Mouse (Mus musculus) intestine, postnatal 0 days (tissue): ENCODE results near the gene Flywch1. TPM values are rescaled to one million over a fixed set of nuclear protein-coding genes. Genes with fewer than 3 reads are reported as not detected.

Experiments
- ATAC-seq: fragments of 200-750 bp; cut with Nextera tagmentation; 2 replicates; pipeline ENCODE4 v1.8.0; 2017; ENCODE audit warnings: mild to moderate bottlenecking, moderate TSS enrichment, moderate library complexity
- H3K27ac ChIP-seq: fragments of 300-500 bp; sonication (generic); 2 replicates; pipeline ENCODE4 v1.5.1; 2014; ENCODE audit warnings: mild to moderate bottlenecking, low read depth, low read length, moderate library complexity
- H3K27me3 ChIP-seq: fragments of 300-500 bp; sonication (generic); replicated peaks from 2 replicates; pipeline ENCODE4 v1.6.1; 2014; ENCODE audit warnings: low read length, mixed read lengths; ENCODE audit not compliant: control insufficient read depth, insufficient read depth
- H3K36me3 ChIP-seq: fragments of 300-500 bp; sonication (generic); 2 replicates; pipeline ENCODE4 v1.6.1; 2014; ENCODE audit warnings: mild to moderate bottlenecking, moderate library complexity; ENCODE audit not compliant: control insufficient read depth, insufficient read depth
- H3K4me1 ChIP-seq: fragments of 300-500 bp; sonication (generic); replicated peaks from 2 replicates; pipeline ENCODE4 v1.6.1; 2014; ENCODE audit warnings: antibody characterized with exemption, low read length, mixed read lengths; ENCODE audit not compliant: control insufficient read depth, insufficient read depth
- H3K4me2 ChIP-seq: fragments of 300-500 bp; sonication (generic); replicated peaks from 2 replicates; pipeline ENCODE4 v1.6.1; 2014; ENCODE audit warnings: low read depth, mild to moderate bottlenecking, moderate library complexity
- H3K4me3 ChIP-seq: fragments of 300-500 bp; sonication (generic); 2 replicates; pipeline ENCODE4 v1.5.1; 2014; ENCODE audit warnings: low read depth, low read length
- H3K9ac ChIP-seq: fragments of 300-500 bp; sonication (generic); 2 replicates; pipeline ENCODE4 v1.6.1; 2014; ENCODE audit warnings: mild to moderate bottlenecking, low read depth, low read length
- H3K9me3 ChIP-seq: fragments of 300-500 bp; sonication (generic); 2 replicates; pipeline ENCODE4 v1.6.1; 2016; ENCODE audit warnings: mixed run types; ENCODE audit not compliant: control insufficient read depth
- CTCF ChIP-seq: sonication (generic); IDR thresholded peaks from 2 replicates; pipeline ENCODE4 v1.5.1; 2016; ENCODE audit warnings: low read depth, mild to moderate bottlenecking, control low read depth, antibody characterized with exemption, moderate library complexity
- WGBS: fragments of 180-500 bp; shearing (Covaris S2); extraction: QIAGEN DNeasy Blood & Tissue Kit; methylation state at CpG from one replicate; pipeline ENCODE4 v1.1.7; 2014; 5-methylcytosine and 5-hydroxymethylcytosine counted together
- polyA plus RNA-seq: library from polyadenylated mRNA; unstranded; fragments of >200 nt; fragmentation: Nextera tagmentation; extraction: Ambion mirVana; gene quantifications from 2 replicates; pipeline ENCODE4 v1.2.1, GENCODE M21; 2015

Gene Flywch1
- polyA plus RNA-seq, 1 experiment from 2014 or later, result 36.8 TPM

DNA sequence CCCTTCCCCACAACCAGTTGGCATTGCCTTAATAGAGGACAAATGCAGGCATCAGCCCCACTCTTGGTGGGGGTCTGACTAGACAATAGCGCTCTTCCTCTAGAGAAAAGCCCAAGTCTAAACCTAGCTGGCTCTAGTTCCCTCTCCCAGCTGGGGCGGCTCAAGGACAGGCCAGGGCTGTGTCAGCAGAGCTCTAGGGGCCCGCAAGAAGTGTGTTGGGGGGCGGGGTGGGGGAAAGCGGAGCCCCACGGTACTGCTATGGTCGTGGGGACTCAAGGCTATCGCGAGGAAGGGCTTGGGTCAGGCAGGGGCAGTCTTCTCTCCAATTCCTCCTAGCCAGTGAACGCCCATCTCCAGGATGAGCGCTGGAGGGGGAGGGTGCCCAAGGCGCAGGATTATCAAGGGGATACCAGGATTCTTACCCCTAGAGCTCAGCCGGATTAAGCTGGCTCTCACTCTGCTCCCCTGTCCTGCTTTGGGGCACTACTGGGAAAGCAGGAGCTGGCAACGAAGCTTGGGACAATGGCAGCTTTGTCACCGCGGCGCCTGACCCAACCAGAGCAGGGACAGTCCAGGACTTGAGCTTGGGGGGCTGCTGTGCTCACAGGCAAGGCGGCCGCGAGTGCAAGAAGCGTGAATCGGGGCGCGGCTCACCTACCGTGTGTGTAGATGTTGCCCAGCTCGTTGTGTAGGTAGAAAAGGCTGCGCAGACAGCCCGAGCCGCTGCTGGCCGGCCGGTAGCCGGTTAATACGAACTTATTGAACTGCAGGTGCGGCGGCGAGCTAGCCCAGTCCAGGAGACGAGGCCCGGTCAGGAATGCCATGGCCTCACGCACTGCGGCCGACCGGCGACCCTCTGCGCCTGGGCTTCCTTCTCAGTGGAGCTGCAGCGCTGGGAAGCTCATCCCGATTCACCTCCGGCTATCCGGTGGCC is 31.9 kb downstream of the Flywch1 start:
- 4% methylated on average over 48 of the region's 48 CpGs for WGBS
- Histone ChIP-seq H3K27ac (peak overlapping the region; percentile 36; the same call in 1 of the 2 replicates), H3K27me3 (peaks cover 28% of the 10 kb centered on the region), H3K4me2 (peak overlapping the region; percentile 96), H3K36me3 (peaks cover 25% of the 10 kb centered on the region), H3K9ac (peak overlapping the region; percentile 60), H3K4me3 (peak overlapping the region; percentile 59), H3K4me1 (peaks cover 4% of the 10 kb centered on the region; the same call in 1 of the 2 replicates), H3K9me3 (no peaks in the 10 kb centered on the region)
- no peak for TF ChIP-seq CTCF
- no peak for ATAC-seq

DNA sequence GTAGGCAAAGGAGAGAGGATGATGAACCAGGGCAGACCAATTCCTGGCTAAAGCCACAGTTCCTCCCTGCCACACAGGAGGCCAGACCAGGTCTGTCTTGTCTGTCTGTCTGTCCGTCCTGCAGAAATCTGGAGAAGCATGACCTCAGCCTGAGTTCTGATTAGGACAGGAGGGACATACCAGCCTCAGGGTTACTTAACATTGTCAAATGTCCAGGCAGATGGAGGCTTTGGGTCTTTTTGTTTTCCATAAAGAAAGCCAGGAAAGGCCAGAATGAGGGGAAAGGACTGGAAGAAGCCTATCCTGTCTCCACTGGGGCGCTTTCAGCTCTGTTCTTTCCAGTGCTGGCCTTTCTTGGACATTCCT is 32.6 kb downstream of the Flywch1 start:
- no peaks in the 10 kb centered on the region for H3K9me3 ChIP-seq
- peak overlapping the region; percentile 59 for H3K4me3 ChIP-seq
- H3K4me1 ChIP-seq, result peaks cover 4% of the 10 kb centered on the region; the same call in 1 of the 2 replicates
- H3K27ac ChIP-seq, result no peak overlapping the region
- peaks cover 25% of the 10 kb centered on the region for H3K36me3 ChIP-seq
- WGBS, result 80% methylated on average over 2 of the region's 2 CpGs
- peak overlapping the region; percentile 96 for H3K4me2 ChIP-seq
- ATAC-seq, result no peak
- H3K9ac ChIP-seq, result no peak overlapping the region
- peaks cover 25% of the 10 kb centered on the region for H3K27me3 ChIP-seq
- TF ChIP-seq CTCF, result no peak

GRCm38 (mm10) chr17:23737493-23738445 is 33.6 kb downstream of the Flywch1 start:
- Histone ChIP-seq H3K27me3 (peaks cover 17% of the 10 kb centered on the region), H3K9me3 (no peaks in the 10 kb centered on the region), H3K4me1 (peaks cover 4% of the 10 kb centered on the region; the same call in 1 of the 2 replicates), H3K4me2 (no peak overlapping the region), H3K27ac (no peak overlapping the region), H3K36me3 (peaks cover 25% of the 10 kb centered on the region), H3K4me3 (no peak overlapping the region), H3K9ac (no peak overlapping the region)
- ATAC-seq, result no peak
- TF ChIP-seq CTCF, result peak; percentile 58
- 78% methylated on average over 15 of the region's 15 CpGs for WGBS

- Histone ChIP-seq H3K36me3 (peaks cover 25% of the 10 kb centered on the region), H3K4me1 (no peaks in the 10 kb centered on the region; the same call in 1 of the 2 replicates), H3K9ac (no peak overlapping the region), H3K27ac (no peak overlapping the region), H3K27me3 (no peaks in the 10 kb centered on the region), H3K4me3 (no peak overlapping the region), H3K9me3 (no peaks in the 10 kb centered on the region), H3K4me2 (no peak overlapping the region)
- TF ChIP-seq CTCF, result no peak
- WGBS, result 69% methylated on average over 1 of the region's 1 CpGs
- ATAC-seq, result no peak
Measured at GRCm38 (mm10) chr17:23734341-23734740, 37.1 kb downstream of the Flywch1 start.

DNA sequence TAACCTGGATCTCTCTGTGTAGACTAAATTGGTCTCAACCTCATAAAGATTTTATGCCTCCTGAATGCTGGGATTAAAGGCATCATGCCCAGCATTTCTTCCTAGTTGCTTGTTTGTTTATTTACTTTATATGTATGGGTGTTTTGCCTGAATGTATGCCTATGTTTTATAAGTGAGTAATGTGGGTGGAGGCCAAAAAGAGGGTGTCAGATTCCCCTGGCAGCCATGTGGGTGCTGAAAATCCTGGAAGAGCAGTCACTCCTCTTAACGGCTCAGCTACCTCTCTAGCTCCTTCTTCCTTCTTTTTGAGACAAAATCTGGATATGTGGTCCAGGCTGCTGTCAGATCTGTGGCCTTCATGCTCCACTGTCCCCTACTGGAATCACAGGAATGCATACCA is 41.0 kb downstream of the Flywch1 start:
- Histone ChIP-seq H3K9me3 (no peaks in the 10 kb centered on the region), H3K4me1 (no peaks in the 10 kb centered on the region), H3K4me2 (no peak overlapping the region), H3K27ac (no peak overlapping the region), H3K36me3 (peaks cover 3% of the 10 kb centered on the region; the same call in 1 of the 2 replicates), H3K4me3 (no peak overlapping the region), H3K27me3 (no peaks in the 10 kb centered on the region), H3K9ac (no peak overlapping the region)
- ATAC-seq, result no peak
- no peak for TF ChIP-seq CTCF
- WGBS, result 44% methylated on average over 1 of the region's 1 CpGs

GRCm38 (mm10) chr17:23726758-23727142 is 44.7 kb downstream of the Flywch1 start:
- H3K27ac ChIP-seq, result peak overlapping the region; percentile 83
- ATAC-seq, result peak; percentile 75
- H3K36me3 ChIP-seq, result no peaks in the 10 kb centered on the region
- peak; percentile 51 for TF ChIP-seq CTCF
- no peaks in the 10 kb centered on the region for H3K9me3 ChIP-seq
- peak overlapping the region; percentile 73 for H3K9ac ChIP-seq
- peak overlapping the region; percentile 89 for H3K4me3 ChIP-seq
- peak overlapping the region; percentile 87 for H3K4me2 ChIP-seq
- H3K27me3 ChIP-seq, result no peaks in the 10 kb centered on the region
- whole genome bisulfite sequencing, result 1% methylated on average over 20 of the region's 20 CpGs
- H3K4me1 ChIP-seq, result no peaks in the 10 kb centered on the region
